Mouse (Mus musculus) heart, embryonic 11.5 days (tissue): ENCODE measurements around the gene Fgf12. TPM values are rescaled to one million over a fixed set of nuclear protein-coding genes. Genes with fewer than 3 reads are reported as not detected.

ENCODE experiments used
- ATAC-seq: fragments of 200-750 bp; cut with Nextera tagmentation; replicated peaks from 2 replicates; pipeline ENCODE4 v1.8.0; 2017; ENCODE audit warnings: moderate library complexity; ENCODE audit not compliant: insufficient number of reproducible peaks, low FRiP score, low TSS enrichment
- H3K27ac ChIP-seq: fragments of 300-500 bp; sonication (generic); 2 replicates; pipeline ENCODE4 v1.5.1; 2014; ENCODE audit warnings: mild to moderate bottlenecking, low read depth, low read length
- H3K27me3 ChIP-seq: fragments of 300-500 bp; sonication (generic); 2 replicates; pipeline ENCODE4 v1.6.1; 2014; ENCODE audit warnings: mild to moderate bottlenecking, low read length, mixed read lengths; ENCODE audit not compliant: control insufficient read depth, insufficient read depth
- H3K36me3 ChIP-seq: fragments of 300-500 bp; sonication (generic); 2 replicates; pipeline ENCODE4 v1.6.1; 2014; ENCODE audit warnings: mild to moderate bottlenecking, low read length, moderate library complexity, mixed read lengths; ENCODE audit not compliant: control insufficient read depth, insufficient read depth
- H3K4me1 ChIP-seq: fragments of 300-500 bp; sonication (generic); 2 replicates; pipeline ENCODE4 v1.6.1; 2014; ENCODE audit warnings: low read length; ENCODE audit not compliant: control insufficient read depth, insufficient read depth
- H3K4me2 ChIP-seq: fragments of 300-500 bp; sonication (generic); 2 replicates; pipeline ENCODE4 v1.6.1; 2014; ENCODE audit warnings: mild to moderate bottlenecking, moderate library complexity
- H3K4me3 ChIP-seq: fragments of 300-500 bp; sonication (generic); 2 replicates; pipeline ENCODE4 v1.5.1; 2014; ENCODE audit warnings: low read depth, low read length
- H3K9ac ChIP-seq: fragments of 300-500 bp; sonication (generic); 2 replicates; pipeline ENCODE4 v1.6.1; 2014; ENCODE audit warnings: mild to moderate bottlenecking, low read depth, low read length, moderate library complexity
- H3K9me3 ChIP-seq: fragments of 300-500 bp; sonication (generic); replicated peaks from 2 replicates; pipeline ENCODE4 v1.6.1; 2016; ENCODE audit warnings: low read length; ENCODE audit not compliant: control insufficient read depth
- WGBS: fragments of 180-500 bp; shearing (Covaris S2); extraction: QIAGEN DNeasy Blood & Tissue Kit; methylation state at CpG from one replicate; pipeline ENCODE4 v1.1.7; 2014; ENCODE audit not compliant: insufficient replicate concordance; 5-methylcytosine and 5-hydroxymethylcytosine counted together
- microRNA counts: library from miRNA; unstranded; fragments of <30 nt; microRNA quantifications from one replicate; lab custom pipeline; 2015
- microRNA-seq: library from miRNA; unstranded; fragments of <30 nt; microRNA quantifications from one replicate; pipeline ENCODE4, GENCODE M21; 2016; ENCODE audit warnings: borderline number of aligned reads
- polyA plus RNA-seq: library from polyadenylated mRNA; unstranded; fragments of >200 nt; fragmentation: Nextera tagmentation; extraction: Ambion mirVana; gene quantifications from 2 replicates; pipeline ENCODE4 v1.2.1, GENCODE M21; 2014

Fgf12 gene
- polyA plus RNA-seq, 1 experiment from 2014 or later: 7.8 TPM

DNA sequence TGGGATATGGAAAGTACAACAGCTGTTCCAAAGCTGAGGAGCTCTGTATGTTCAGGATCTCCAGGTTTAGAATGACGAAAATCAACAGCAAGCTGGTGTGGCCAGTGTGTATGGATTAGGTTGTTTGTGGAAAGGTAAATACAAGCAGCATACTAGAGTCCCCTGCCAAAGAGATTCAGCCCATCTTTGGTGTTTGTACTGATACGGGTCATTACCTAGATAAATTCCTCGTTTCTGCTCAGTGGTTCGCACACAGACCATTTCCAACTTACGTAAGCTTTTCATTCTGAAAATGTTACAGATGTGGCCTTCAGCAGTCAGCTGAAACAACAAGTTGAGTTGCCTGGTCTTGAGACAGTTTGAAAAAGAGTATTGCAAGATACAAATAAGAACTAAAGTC, 536.9 kb downstream of the Fgf12 start:
- Histone ChIP-seq H3K27ac (no peak overlapping the region), H3K9ac (no peak overlapping the region), H3K27me3 (no peaks in the 10 kb centered on the region), H3K4me1 (no peaks in the 10 kb centered on the region), H3K4me2 (no peak overlapping the region), H3K9me3 (no peaks in the 10 kb centered on the region), H3K36me3 (no peaks in the 10 kb centered on the region), H3K4me3 (no peak overlapping the region)
- ATAC-seq: no peak
- WGBS: 83% methylated on average over 5 of the region's 5 CpGs

DNA sequence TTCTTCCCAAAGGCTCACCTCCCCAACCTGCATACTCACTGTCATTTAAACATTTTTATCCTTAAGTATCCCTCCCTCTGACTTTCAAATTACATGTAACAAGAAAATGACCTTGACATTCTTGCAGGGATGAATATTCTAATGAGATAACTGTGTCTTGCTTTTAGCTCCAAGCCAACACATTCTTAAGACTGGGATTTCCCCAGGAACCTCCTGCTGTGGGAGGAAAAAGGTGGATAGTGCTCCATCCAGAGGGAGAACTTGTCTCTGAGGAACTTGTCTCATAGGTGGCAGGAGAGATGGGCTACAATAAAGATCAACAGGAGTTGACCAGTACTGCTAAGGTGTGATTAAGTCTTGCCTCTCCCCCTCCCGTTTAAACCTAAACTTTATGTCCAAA, 540.5 kb downstream of the Fgf12 start:
- no peak overlapping the region for H3K9ac ChIP-seq
- ATAC-seq: no peak
- 71% methylated on average over 1 of the region's 1 CpGs for WGBS

DNA sequence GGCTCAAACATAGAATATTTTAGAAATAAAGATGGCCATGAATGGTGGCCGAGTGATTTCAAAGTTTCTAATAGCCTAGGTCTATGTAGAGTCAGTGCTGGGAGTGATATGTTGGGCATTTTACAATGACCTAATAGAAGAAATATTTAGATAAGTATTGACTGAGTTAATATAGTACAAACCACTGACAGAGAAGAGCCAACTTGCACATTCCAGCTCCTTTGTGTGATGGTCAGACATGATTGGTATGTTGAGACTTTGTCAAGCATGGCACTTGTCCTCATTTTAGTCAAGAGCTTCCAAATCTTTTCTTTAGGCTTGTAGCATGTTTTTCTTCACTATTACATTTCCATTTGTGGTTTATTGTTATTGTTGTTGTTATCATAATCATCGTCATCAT, 596.4 kb downstream of the Fgf12 start:
- no peak for ATAC-seq

More for the DNA sequence above, 540.5 kb downstream of the Fgf12 start:
- Histone ChIP-seq H3K4me1 (no peaks in the 10 kb centered on the region), H3K27me3 (no peaks in the 10 kb centered on the region), H3K4me3 (no peak overlapping the region), H3K27ac (no peak overlapping the region), H3K36me3 (no peaks in the 10 kb centered on the region), H3K4me2 (no peak overlapping the region), H3K9me3 (no peaks in the 10 kb centered on the region)

DNA sequence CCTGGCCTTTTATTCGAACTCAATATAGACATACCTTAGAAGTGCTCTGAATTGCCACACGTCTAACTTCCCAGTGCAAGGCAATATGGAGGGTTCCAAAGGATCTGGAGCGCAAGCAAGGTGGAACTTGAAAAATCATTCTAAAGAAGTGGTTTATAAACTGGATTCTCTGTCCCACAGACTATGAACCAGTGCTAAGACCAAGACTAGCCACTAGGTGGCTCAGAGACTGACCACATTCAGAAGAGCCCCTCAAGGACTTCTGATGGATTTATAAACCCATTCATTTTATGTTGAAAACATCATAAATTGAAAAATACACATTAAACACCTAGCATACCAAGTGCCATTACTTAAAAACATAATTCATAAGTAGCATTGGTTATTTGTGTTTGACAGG, 611.9 kb downstream of the Fgf12 start:
- H3K27me3 ChIP-seq: no peaks in the 10 kb centered on the region
- no peak overlapping the region for H3K4me2 ChIP-seq
- no peaks in the 10 kb centered on the region for H3K9me3 ChIP-seq
- no peak overlapping the region for H3K9ac ChIP-seq
- no peaks in the 10 kb centered on the region for H3K36me3 ChIP-seq
- no peak for ATAC-seq
- H3K27ac ChIP-seq: no peak overlapping the region
- no peak overlapping the region for H3K4me3 ChIP-seq
- no peaks in the 10 kb centered on the region for H3K4me1 ChIP-seq
- WGBS: 65% methylated on average over 3 of the region's 3 CpGs

More for the DNA sequence above, 596.4 kb downstream of the Fgf12 start:
- Histone ChIP-seq H3K27me3 (no peaks in the 10 kb centered on the region), H3K36me3 (no peaks in the 10 kb centered on the region), H3K4me3 (no peak overlapping the region), H3K9me3 (no peaks in the 10 kb centered on the region), H3K27ac (no peak overlapping the region), H3K4me2 (no peak overlapping the region), H3K4me1 (no peaks in the 10 kb centered on the region), H3K9ac (no peak overlapping the region)
- WGBS: 78% methylated on average over 2 of the region's 2 CpGs

DNA sequence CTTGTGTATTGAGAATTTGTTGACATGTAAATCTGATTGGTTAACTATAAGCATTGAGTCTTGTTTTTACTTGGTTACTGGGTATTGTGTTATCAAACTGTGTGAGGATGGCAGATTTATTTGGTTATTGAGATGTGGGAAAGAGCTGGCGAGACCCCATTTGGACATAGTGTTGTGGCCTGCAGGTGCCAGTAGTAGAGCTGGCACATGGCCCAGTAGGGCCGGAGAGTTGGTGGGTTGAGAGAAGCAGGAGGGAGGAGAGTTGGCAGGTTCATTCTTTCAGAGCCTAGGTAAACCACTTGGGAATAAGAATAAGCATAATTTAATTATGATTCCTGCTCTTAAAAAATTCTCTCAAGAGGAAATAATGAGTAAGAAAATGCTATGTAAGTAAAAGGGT, 625.9 kb downstream of the Fgf12 start:
- Histone ChIP-seq H3K4me3 (no peak overlapping the region), H3K36me3 (no peaks in the 10 kb centered on the region), H3K27ac (no peak overlapping the region), H3K4me2 (no peak overlapping the region), H3K9me3 (no peaks in the 10 kb centered on the region), H3K4me1 (no peaks in the 10 kb centered on the region), H3K9ac (no peak overlapping the region), H3K27me3 (no peaks in the 10 kb centered on the region)
- ATAC-seq: no peak
- 88% methylated on average over 2 of the region's 2 CpGs for WGBS

MicroRNAs within 50 kb of the gene (microRNA counts, 519-probe panel; counts per million panel counts)
- microRNA mmu-miR-690 (lab: Ali Mortazavi, UCI): 3,265 counts per million, percentile 14 among the panel's probes with 10 or more counts

Small RNA genes lying within 50 kb of the gene (microRNA-seq; reads per million reads assigned to microRNA genes)
- gene Mir690: not detected

Other genes with a start within 250 kb of the Fgf12 start
- gene Mb21d2, start 176.6 kb upstream of the Fgf12 start, polyA plus RNA-seq: 5.8 and 6.9 TPM in 2 replicates